Mouse (Mus musculus) embryo, embryonic 11 days (tissue): Measurements from ENCODE around the gene Ripk4.

Experiments
- DNase-seq: peaks from one replicate; pipeline ENCODE4 v3.0.0-alpha.2; 2015

Ripk4 gene

DNA sequence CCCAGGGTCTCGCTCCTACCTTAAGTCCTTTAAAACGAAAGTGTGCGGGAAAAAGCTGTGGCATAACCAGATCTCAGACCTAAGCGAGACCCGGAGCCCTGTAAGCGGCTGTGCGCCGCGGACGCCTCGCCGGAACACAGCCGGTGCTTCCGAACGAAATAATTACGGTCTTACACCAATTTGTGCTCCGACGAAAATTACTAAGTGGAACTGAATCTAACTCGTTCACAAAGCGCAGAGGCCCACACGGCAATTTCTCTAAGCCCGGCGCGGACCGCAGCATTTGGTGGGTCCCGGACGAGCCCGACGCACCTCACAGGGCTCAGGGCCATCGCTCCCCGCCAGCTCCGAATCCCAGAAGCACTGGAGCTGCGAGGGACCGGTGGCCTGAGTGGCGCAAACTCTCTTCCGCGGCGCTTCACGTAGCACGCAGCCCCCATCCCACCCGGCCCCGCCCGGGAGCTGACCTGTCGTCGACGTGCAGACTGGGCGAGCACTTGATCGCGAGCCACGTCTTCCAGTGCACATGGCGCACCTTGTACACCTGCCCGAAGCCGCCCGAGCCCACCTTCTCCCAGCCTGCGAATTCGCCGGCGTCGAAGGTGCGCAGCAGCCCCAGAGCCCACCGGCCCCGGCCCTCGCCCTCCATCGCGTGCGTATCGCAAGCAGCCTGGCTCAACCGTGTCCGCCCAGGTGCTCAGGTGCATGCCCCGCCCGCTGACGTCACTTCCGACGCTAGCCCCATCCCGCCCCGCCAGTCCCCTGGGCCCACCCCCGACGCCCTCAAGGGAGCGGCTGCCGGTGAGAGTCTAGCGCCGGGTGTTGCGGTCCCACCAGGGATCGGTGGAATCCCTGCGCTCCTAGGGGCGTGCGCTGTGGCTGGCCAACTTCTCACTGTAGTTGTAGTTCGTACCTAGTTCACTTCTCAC, at the start of gene Ripk4:
TSS of gene Ripk4 (minus strand) at position 727 of the 929 bp plus-strand sequence.
- DNase-seq, result peak; percentile 61

DNA sequence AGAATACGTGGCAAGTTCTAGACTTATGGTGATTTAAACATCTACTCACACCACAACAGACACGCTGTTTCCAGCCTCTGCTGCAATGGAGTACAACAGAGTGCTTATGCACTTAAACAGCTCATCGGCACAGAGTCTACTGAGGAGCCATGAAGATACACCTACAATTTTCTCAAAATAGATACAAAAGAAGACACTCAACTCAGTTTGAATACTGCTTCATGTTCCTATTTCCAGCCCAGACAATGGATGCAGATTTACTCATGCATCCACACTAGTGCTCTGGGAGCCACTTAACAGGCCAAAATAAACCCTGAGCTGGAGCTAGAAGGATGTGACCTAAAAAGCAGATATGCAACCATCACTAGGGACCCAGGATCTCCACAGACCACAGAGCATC, 45.3 kb upstream of the Ripk4 start:
- no peak for DNase-seq

DNA sequence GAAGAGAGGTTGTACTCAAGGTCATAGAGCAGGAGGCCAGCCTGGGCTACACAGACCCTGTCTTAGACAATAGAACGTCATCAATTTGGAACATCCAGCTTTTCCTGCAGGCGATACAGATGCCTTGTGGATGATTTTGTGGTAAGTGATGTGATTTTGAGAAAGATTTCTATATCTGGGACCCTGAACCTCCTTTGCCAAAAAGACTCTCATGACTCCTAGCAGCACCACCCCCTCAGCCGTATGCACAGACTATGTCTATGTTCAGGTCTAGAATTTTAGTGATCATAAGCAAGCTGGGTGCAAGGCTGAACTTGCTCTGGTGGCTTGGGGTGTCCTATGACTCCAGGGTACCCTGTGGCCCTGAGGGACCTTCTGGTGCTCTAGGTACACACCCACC, 42.1 kb upstream of the Ripk4 start:
- no peak for DNase-seq

DNA sequence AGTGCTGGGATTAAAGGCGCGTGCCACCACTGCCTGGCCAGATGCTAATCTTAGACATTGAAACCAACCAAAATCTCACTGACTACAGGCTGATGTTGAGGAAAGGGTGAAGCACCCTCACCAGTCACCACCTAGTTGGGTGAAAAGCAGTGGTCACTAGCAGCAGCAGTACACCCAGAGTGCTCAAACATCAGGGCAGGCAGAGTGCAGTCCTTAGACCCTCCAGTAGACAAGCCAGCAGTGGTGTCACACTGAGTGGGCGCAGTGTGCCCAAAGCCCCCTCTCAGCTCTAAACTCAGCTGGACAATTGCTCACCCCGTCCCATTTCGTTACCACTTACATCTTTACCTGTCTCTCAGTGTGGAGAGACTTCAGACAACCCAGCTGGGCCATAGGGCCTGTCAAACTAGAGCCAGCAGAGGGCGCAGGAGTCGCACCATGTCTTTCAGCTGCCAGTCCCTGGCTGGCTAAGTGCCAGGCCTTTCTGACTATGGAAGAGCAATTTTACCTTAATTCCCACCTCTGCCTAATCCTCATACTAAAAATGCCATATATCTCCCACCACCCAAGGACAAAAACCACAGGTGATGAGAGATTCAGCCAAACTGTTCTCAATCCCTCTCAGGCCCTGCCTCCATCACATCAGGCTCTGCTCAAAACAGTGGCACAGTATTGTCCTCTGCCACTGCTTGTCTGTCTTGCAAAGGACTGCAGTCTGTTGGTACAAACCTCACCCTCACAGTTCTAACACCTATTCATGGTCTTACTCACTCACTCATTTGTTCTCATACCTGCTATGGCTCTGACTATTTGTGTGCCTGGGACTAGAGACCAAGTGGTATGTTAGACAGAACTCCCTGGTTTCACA, 41.3 kb upstream of the Ripk4 start:
- DNase-seq, result peak; percentile 72

DNA sequence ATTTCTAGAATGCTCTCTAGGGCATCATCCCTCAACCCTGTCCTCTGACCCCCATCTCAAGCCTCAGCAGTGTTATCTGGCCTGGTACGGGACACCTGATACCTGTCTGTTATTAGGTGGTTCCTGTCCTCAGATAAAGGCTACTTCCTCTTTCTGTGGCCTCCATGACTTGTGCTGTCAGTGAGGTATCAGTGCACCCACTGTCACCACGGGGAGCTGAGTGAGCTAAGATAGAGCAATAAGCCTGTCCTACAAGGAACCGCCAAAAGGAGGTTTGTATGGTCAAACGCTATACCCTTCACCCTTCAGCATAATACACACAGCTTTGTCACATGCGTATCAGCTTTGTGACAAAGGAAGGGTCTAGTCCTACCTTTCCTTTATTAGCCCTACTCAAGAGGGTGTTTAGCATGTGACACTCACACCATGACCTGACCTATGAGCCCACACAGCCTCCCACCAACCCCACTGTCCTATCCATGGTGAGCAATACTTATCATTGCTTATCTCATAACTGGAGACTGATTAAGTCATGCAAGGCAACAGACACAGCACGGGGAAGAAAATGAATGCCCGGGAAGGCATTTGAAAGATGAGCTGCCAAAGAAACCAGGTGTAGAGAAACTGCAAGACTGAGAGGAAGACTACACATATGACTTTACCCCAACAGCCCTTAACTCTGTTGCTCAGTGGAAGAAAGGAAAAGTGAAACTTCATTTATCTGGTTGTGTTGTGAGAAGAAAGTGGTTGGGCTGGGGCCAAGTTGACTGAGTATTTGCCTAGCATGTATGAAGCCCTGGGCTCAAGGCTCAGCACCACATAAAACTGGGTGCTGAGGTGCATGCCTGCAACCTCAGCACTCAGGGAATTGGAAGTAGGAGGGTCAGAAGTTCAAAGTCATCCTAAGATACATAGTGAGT, 34.6 kb upstream of the Ripk4 start:
- no peak for DNase-seq

DNA sequence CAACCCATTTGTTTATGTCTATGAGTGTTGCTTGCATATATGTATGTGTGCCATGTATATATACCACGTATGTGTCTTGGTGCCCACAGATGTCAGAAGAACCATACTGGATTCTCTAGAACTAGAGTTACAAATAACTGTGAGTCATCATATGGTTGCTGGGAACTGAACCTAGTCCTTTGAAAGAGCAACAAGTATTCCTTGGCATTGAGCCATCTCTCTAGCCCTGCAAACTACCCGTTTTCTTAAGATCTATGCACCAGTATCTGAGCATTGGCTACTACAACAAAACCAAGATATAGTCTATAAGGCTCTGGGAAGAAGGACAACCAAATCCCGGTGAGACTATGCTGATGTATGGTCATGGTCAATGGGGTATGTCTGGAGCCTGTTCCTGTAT, 33.6 kb upstream of the Ripk4 start:
- no peak for DNase-seq

DNA sequence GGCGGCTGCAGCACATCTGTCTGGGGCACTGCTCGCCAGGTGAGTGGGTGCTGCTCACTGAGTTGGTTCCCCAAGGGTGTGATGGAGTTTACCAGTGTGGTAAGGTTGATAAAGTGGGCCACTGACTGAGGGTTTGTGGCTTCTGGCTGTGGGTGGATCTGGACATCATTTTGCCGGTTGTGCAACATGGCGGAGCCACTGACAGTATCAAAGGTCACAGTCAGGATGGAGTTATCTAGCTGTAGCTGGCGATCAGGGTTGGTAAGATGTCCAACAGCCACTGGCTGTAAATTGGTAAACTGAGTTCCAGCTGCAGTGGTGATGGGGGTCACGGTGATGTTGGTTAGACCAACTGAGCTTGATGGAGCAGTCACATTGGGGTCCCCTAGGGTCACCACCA, 30.7 kb upstream of the Ripk4 start:
- DNase-seq, result no peak

DNA sequence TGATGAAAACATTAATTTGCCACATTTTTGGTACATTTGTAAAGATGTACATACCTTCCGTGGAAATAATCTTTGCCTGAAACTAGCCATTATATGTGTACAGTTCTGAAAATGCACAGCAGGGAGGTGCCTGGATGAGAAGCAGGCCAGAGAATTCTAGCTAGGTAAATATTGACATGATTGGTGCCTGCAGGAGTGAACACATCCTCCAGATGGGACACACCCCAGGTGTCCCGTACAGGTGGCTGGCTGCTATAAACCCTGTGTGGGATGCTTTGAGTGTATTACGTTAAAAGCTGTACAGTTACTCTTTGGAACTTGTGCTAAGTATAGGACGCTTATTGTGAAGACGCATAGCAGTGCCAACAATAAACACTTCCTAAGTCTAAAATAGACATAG, 19.5 kb upstream of the Ripk4 start:
- no peak for DNase-seq

DNA sequence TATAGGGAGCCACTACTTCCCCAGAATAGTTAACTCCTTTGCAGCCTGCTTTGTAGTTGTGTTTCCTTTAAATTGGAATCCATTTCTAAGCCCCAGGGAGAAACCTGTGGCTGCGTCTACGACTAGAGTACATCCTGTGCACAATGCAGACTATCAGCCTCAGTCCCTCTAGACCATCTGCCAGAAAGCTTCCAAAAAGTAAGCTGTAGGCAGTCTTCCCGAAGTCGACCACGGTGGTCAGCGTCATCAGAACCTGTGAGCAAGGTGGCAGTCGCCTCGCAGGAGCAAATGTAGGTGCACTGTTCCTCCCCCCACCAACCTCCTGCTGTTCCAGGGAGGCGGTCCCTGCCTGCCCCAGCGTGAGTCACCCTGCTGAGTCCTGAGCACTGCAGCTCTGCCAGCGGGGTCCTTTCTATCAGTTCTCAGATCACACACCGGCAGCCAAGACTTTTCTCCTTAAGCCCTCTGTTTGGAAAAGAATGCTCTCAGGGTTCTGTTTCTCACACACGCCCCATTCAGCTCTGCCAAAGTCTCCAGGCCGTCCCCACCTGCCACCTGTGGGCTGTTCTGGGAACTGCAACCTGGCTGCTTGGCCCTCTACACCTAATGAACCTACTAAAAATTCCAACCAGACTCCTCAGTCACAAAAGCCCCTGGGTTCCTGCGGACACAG, 14.9 kb upstream of the Ripk4 start:
- DNase-seq, result peak; percentile 72

DNA sequence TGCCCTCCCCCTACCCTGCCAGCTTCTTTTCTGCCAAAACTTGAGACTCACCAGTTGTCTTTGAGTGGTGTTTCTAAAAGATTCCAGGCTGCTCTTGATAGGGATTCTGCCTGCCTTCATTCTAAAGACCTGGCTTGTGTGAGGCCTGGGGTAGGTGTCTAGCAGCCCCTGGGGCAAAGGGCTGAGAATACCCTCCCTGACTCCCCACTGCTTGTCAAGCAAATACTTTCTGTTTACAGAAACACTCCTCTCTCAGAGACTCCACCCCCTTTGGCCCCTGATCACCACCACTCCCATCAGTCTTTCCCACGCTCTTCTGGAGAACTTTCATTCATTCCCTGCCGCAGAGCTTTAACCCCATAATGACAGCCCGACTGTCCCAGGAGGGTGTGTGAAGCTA, 2.9 kb upstream of the Ripk4 start:
- DNase-seq, result no peak

DNA sequence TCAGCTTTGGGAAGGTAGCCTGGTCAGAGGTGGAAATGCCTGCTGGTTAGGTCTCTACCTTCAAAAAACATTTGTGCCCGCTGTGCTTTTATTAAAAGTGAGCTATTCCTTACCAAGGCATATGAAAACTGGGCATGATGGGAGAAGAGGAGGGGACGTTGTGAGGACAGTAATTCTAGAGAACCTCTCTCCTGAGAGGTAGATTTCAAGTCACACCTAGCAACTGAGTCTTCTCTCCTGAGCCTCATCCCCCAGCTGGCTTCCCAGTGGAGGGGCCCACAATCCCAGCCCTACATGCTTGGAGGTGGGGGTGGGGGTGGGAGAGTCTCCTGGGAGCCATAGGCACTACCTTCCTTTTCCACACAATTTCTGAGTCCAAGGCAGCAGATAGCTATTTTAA, 1.0 kb upstream of the Ripk4 start:
- DNase-seq, result no peak

DNA sequence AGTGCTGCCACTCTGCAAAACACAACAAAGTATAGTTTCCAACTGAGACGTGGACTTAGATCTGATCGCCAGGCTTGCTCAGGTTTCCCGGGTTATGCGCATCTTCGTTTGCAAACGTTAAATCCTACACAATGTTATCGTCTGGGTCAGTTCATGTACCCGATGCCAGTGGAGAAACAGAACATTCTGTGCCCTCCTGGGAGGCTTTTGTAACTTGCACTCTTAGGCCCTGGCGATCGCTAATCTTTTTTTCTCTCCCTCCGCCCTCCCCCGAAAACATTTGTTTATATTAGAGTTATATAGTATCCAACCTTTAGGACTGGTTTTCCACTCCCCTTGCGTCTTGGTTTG, 378 bp upstream of the Ripk4 start:
- no peak for DNase-seq

DNA sequence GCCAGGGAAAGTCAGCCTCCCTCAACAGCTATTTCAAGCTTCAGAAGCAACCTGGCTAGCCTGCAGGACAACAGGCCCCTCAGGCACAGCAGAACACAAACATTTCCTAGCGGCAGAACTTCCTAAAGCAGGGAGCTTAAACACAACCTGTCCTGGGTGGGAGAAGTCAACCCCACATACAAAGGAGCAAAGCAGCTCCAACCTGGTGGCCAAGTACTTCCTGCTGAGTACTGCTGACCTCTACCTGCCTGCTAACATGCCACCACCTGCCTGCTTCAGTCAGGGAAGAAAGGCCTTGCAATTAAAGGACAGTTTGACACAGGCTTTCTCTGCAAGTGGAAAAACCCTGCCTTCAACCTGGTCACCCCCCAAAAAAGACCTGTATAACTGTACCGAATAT, 1.8 kb downstream of the Ripk4 start:
- DNase-seq, result no peak

DNA sequence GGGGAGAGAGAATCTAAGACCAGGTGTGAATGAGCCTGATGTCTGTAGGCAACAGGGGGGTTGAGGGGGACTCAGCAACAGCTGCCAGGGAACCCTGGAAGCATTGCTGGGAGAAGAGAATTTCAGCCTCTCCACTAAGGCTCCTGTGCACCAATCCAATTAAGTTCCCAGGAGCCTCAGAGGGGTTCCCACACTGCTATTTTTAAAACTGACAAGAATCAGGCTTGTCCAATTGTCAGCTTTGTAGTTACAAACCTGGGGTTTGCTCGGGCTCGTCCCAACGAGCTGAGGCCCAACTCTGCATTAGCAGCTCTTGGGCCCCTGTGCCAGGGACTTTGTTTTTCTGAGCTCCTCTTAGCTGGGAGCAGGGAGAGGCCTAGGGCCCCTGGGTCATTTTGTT, 3.9 kb downstream of the Ripk4 start:
- DNase-seq, result no peak

DNA sequence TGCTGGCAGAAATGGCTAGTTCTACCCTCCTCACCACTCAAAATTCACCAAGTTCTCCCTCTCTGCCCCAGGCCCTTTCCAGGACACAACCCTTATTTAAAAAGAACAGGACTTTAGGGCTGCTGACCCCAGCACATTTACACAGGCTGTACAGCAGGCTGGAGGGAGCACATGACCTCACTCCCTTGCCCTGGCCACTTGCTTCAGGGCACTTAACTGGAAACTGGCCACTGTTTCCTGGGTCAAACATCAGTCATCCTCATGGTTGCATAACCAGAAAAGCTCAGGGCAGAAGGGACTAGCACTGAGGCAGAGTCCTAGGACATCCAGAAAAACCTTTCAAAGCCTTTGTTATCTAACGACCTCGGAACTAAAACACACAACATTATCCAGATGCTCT, 5.3 kb downstream of the Ripk4 start:
- DNase-seq, result no peak

DNA sequence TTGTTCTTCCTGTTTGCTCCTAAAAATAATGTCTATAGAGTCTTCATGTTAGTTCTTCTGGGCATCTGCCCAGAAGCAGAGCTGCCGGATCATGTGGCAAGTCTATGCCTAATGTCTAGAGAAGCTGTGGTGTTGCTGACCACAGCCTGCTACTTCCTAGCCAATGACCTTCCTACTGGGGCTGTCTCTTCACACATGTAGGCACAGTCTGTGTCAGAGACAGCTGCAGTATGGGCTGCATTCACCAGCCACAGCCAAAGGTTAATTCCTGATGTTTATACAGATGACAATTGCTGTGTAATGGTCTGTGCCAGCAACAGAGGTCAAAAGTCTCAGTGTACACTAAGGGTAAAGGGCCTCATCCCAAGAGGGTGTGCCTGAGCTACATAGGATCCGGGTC, 7.1 kb downstream of the Ripk4 start:
- no peak for DNase-seq

DNA sequence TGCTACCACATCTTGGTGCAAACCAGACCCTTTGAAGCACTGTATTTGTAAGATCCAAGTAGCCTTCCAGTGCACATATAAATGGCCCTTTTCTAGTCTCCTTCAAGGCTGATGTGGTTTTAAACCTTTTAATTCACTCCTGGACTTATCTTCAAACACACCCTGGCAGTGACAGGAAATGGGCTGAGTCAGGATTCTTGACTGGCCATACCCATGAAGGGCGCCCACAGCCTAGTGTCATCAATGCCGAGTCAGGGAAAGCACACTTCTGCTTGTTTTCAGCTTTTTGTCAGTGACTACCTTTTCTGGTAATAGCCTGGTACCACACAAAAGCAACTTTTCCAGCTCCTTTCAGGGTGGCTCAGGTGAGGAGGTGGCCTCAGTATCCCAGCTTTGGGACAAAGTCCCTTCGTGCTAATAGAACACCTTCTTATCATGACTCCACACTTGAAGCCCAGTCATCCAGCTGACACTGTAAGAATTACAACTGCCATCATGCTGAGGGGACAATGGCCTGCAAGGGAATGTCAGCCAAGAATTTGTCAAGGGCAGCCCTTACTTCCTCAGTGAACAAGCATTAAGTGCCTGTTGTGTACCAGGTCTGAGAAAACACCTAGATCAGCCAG, 11.2 kb downstream of the Ripk4 start:
- DNase-seq, result no peak

DNA sequence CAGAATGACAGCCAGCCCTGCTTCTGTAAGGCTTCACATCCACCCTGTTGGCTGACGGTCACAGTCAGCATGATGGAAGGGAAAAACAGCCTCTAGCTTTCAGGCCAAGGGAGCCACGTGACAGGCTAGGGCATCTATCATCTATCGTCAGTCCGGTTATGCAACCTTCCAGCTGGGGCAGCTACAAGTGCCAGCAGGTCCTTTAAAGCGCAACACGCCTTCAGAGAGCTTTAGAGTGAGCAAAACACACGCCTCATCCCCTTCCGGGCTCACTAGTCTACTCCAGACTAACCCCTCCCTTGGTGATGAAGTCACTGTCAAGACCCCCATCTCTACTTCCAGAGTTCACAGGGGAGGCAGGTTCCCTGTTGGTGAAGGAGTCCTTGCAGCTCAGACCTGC, 11.7 kb downstream of the Ripk4 start:
- DNase-seq, result peak; percentile 33

DNA sequence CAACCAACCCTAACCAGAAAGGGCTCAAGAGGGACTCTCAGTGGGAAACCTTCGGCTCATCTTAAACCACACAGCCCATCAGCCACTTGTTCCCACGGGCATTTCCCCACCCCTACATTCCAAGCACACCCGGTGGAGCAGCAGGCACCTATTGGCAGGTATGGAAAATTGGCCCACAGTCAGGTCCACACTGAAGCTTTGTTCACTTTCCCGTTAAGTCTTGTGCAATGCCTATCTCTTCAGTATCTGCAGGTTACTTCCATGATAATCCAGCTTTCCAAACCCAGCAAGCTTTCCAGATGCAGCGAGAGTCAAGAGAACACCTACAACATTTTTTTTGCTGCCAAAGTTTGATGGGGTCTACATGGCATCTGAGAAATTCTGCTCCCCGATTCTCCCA, 15.2 kb downstream of the Ripk4 start:
- no peak for DNase-seq

DNA sequence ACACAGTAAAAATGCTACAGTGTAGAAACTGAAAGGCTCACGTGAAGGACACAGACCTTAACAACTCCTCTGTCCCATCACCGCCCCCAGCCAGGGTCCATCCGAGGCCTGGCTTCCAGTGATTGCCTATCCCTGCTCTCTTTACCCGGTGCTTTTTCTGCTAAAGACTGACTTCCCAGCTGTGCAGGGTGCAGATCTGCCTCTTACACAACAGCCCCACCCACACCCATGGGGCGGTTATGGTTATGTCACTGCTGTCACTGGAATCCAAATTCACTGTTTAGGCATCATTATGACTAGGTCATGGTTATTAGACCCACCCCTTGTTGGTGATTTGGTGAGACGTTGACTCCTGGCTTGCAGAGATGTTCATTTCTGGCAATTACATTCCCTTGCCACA, 25.6 kb downstream of the Ripk4 start:
- DNase-seq, result no peak

DNA sequence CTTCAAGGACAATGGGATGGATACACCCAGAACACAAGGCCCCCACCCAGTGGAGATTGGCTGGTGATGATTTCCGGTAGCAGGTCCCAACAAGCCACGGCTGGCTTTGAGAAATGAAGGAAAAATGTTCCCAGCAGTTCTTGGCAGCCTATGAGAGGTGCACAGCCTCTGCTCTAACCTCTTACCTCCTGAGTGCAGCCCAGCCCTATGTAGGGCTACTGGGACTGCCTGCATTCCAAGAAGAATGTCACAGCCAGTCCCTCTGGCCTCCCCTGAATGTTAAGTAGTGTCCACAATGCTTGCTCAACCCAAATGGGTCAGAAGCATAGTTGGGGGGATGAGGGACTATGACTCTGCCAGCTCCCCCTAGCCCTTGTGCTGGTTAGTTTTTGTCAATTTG, 27.0 kb downstream of the Ripk4 start:
- no peak for DNase-seq

DNA sequence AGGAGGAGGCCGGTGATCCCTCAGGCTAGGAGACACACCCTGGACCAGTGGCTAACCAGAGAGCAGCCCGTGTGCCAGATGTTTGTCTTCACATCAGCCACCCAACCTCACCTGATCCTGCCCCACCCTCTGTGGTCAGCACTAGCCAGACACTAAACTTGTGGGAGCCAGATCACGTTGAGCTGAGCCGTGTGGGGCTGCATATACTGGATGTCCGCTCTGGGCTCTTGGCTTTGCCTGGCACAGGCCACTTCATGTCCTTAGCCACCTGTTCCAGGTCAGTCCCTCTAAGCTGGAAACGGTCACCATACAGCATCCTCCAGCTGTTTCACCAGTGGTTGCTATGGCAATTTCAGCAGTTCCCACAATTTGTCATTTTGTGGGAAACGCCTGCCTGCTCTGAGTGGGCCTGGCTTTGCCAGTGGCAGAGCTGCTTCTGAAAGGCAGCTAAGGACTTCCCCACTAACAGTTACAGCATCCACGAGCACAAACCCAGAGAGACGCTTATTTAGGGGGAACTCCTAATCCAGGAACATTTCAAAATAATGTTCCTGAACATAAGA, 28.7 kb downstream of the Ripk4 start:
- DNase-seq, result no peak
